Mouse (Mus musculus) B cell, adult 2 months (primary cell): ENCODE data around the gene Snrnp48.

Experiments used
- DNase-seq, 2 experiments: peaks; one replicate each; pipeline ENCODE4 v3.0.0; 2022

Snrnp48 gene

GRCm38 (mm10) chr13:38272624-38273023, 67.9 kb downstream of the Snrnp48 start:
- no peak for DNase-seq
